Mouse (Mus musculus) ovary, adult 18-20 months (tissue): ENCODE data around the gene Myo1c.

Source experiments
- DNase-seq: peaks from one replicate; pipeline ENCODE4 v3.0.0; 2022; ENCODE audit warnings: low spot score, mixed read lengths

Myo1c gene

DNA sequence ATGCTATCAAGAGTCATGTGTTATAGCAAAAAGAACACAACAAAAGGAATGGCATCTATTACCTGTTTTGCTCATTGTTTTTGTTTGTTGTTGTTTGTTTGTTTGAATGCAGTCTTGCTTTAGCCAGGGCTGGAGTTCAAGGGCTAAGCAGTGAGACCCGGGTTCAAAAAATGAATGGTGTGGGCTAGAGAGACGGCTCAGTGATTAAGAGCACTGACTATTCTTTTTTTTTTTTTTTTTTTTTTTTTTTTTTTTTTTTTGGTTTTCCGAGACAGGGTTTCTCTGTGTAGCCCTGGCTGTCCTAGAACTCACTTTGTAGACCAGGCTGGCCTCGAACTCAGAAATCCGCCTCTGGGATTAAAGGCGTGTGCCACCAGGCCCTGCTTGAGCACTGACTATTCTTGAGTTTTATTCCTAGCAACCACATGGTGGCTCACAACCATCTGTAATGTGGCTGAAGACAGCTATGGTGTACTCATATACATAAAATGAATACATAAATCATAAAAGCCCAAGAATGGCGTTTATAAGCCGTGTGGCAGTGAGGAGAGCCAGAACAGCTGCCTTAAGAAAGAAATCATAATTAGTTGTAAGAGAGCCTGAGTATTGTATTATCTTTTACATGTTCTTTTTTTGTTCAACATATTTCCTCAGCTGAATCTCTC, 66.5 kb downstream of the Myo1c start:
- no peak for DNase-seq

GRCm38 (mm10) chr11:75722339-75722738, 72.0 kb downstream of the Myo1c start:
- DNase-seq: no peak
